Mouse (Mus musculus) spleen, adult 18-20 months (tissue): Measurements from ENCODE around the gene Trpm7.

Experiments
- DNase-seq, 2 experiments: peaks; one replicate each; pipeline ENCODE4 v3.0.0; 2022; ENCODE audit warnings: mixed read lengths in 2 of 2

Gene Trpm7

DNA sequence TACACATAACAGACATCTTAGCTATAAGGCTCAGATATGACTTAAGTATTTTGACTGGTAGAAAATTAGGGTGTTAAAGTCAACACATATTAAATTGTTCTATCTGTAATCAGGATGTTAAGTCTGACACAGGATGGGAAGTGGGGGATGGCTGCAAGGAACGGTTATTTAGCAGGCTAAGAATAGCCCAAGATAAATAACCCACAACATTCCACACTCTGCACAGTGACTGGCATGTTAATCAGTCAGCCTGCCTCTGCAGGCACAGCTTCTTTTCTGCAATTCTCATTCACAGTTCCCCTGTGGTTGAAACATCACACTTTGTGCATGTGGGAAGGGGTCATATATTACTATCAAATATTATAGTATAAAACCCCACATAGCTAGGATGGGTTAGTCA is 60.2 kb downstream of the Trpm7 start:
- DNase-seq, result no peak

DNA sequence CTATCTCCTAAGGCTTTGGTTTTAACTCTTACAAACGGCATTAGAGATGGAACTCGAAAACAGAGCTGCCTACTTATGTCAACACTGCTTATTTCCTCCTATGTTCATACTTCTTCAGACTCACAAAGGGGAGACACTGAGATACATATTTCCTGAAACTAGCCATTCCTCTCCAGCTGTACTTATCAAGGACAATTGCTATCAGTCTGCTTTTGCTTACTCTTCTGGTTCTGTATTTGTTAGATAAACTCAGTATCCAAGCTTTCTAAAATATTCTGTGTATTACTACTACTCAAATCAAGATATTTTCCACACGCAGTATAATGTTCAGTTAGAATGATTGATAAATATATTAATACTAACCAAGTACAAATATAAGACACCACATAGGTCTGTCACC is 74.0 kb downstream of the Trpm7 start:
- DNase-seq, result no peak

DNA sequence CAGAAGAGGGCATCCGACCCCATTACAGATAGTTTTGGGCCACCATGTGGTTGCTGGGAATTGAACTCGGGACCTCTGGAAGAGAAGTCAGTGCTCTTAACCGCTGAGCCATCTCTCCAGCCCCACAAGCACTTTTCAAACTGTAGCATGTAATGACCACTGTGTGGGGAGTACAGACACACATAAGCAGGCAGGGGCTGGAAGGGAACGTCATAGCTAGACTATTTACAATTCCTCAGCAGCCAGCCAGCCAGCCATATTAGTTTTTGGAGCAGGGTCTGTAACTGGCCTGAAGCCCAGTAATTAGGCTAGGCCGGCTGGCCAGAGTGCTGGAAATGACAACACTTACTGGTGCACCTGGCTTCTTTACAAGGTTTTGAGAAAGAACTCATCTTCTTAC is 77.6 kb downstream of the Trpm7 start:
- DNase-seq, result no peak

DNA sequence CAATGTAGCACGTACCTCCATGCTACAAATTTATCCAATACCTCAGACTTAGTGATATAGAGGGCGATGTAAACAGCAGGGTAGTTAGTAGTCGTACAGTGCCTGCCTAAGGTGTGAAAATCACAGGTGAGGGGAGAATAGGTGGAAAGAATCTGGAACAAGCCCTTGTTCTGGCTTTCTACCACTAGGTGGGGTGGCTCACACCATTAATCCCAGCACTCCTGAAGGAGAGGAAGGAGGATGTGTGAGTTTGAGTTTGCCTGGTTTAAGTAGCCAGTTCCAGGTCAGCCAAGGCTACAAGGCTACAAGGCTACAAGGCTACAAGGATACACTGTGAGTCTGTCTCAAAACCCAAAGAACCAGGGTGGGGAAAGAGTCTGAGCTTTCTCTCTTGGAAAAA is 80.3 kb downstream of the Trpm7 start:
- DNase-seq, result no peak

DNA sequence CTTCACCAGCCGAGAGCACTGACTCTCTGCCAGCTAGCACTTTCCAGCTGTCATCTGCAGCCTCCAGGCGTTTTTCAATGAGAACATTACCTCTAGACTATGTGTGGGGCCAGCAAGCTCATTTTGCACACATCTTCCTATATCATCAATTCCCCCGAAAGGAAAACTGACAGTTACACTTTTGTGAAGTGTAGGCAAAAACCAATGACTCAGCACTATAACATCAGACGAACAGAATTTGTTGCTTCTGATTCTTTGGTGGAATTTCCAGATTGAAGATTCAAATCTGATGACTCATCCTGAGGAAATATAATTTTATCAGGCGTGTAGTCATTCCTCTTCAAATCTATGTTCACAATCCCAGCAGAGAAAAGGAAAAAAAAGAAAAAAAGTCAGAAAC is 83.4 kb downstream of the Trpm7 start:
- no peak for DNase-seq

DNA sequence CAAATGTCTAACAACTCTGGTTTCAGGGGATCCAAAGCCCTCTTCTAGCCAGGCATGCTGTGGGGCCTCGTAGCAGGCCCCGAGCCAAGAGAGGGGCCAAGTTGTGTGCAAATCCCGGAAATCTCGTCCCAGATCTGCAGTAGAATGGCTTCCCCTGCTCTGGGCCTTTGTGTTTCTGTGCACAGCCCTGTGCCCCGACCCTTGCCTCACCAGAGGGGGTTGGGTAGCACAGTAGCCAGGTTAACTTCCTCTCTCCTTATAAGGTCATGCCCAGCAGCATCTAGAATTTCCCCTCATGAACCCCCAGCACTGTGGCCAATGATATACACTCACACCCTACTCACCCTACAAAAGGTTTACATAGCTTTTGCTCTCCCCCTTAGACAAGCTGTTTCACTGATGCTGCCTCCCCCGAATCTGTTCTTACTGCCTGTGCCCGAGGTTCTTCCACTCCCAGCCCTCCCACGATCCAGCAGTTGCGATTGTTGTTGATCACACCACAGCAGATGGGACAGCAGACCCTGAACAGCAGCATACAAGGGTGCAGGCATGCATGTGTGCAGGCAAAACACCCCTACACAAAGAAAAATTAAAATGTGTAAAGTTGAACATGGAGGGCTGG is 88.2 kb downstream of the Trpm7 start:
- DNase-seq, result no peak

DNA sequence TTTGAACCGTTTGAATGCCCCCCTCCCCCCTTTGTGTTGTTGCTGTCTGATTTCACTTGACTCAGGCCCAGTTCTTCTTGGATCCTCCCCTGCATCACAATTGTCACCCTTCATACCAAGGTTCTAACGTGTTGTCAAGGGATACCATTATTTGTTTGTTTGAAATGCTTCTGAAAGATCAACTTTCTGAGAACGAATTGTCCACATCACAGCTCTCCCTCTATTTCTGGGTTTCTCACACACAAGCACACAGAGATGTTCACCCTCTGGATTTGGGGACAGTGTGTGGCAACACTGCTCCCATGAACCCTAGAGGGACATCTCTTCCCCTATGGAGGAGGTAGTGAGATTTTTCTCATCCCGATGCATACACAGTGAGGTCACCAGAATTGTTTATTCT is 92.7 kb downstream of the Trpm7 start, which contains the start of gene Usp50:
TSS of gene Usp50 (minus strand) at position 101 of the 400 bp plus-strand sequence.
- DNase-seq, result no peak

DNA sequence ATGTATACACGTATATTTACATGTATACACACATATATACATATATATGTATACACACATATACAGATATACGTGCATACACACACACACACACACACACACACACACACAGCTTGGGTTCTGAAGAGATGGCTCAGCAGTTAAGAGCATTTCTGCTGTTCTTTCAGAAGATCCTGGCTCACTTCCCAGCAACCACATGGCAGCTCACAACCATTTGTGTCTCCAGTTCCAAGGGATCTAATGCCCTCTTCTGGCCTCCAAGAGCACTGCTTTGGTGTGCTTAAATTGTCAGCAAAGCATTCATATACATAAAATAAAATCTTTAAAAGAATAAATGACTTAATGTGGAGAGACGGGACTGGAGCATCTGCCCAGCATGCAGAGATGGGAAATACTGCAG is 93.6 kb downstream of the Trpm7 start:
- no peak for DNase-seq

DNA sequence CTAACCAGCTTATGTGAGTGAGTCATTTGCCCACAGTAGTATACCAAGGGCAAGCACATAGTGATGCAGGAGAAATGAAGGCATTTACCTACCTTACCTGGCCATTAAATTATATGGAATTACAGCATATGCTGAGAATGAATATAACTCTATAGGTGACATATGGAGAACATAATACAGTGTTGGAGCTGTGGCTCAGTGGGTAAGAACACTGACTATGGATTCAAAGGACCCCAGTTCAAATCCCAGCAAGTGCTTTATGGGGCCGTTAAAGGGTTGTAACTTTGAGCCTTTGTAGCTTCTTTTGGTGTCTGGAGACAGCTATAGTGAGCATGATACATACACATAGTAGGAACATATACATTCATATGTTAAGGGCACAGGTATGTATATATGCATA is 94.6 kb downstream of the Trpm7 start:
- DNase-seq, result no peak

DNA sequence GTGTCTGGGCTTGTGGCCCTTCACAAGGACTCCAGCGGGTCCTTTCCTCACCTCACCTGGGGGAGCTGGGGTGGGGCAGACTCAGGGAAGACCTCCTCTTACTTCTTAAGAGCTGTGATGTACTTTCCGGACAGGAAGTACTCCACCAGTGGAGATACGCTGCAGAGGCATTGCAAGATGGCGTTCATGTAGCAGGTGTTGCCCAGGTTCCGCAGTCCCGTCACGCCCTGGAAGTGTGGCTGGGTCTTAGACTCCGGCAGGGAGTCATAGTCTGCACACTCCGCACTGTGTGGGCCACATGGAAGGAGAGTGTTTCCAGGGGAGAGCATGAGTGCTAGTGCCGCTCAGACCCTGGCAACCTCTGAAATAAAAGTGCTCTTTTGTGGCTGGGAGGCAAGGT is 95.7 kb downstream of the Trpm7 start:
- DNase-seq, result no peak

DNA sequence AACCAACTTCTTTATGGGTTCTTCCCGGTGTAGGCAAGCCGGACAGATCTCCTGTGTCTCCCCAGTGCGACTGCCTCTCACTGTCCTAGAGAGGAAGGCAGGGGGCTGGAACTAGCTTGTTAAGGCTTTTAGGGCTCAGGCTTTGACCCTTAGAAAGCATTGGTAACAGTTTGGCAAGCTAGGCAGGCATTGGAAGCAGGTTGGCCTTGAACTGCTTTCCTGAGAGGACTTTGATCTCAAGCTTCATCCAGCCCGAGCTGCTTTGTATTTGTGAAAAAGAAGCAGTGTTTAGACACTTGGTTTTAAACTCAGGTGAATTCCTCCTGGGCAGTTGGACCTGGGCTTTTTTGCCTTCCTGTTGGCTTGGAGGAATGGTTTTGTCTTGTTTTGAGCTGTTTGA is 97.2 kb downstream of the Trpm7 start:
- no peak for DNase-seq

DNA sequence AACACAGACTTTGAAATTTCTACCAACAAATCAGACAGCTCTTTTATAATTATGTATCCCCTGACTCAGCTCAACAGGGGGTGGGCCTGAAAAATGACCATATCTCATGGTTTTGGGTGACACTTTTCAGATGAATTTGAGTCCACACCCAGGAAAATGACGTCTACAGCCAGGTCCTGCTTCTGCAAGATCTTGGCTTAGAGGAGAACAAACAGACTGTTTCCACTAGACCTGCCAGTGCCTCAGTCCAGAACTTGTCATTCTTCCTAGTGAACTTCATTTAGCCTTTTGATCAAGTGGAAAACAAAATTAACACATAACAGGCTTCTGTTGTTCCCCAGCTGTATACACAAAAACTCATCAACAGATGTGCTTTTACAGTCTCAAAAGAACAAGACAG is 99.6 kb downstream of the Trpm7 start:
- no peak for DNase-seq

DNA sequence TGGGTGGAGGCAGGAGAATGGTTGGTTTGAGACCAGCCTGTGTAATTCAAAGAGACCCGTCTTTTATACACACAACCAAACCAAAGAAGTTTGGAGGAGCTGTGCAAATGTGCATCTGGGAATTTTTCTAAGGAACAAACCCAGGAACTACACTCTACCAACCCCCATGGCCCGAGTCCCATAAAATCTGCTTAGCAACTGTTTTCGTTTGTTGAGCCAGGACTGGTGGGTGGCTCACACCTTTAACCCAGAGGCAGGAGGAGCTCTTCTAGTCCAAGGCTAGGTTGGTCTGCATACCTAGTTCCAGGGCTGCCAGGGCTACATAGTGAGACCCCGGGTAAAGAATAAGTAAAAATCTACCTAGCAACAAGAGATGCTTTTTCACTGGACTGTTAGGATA is 100.1 kb downstream of the Trpm7 start:
- DNase-seq, result no peak

DNA sequence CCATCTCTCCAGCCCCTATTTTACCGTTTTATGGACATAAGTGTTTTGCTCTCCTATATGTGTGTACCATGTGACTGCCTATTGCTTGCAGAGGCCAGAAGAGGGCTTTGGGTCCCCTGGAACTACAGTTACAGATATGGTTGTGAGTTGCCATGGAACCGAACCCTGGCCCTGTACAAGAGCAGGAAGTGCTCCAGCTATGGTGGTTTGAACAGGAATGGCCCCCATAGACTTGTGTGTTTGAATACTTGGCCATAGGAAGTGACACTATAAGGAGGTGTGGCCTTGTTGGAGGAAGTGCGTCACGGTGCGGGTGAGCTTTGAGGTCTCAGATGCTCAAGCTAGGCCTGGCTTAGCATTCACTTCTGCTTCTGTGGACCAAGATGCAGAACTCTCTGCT is 103.8 kb downstream of the Trpm7 start:
- no peak for DNase-seq

DNA sequence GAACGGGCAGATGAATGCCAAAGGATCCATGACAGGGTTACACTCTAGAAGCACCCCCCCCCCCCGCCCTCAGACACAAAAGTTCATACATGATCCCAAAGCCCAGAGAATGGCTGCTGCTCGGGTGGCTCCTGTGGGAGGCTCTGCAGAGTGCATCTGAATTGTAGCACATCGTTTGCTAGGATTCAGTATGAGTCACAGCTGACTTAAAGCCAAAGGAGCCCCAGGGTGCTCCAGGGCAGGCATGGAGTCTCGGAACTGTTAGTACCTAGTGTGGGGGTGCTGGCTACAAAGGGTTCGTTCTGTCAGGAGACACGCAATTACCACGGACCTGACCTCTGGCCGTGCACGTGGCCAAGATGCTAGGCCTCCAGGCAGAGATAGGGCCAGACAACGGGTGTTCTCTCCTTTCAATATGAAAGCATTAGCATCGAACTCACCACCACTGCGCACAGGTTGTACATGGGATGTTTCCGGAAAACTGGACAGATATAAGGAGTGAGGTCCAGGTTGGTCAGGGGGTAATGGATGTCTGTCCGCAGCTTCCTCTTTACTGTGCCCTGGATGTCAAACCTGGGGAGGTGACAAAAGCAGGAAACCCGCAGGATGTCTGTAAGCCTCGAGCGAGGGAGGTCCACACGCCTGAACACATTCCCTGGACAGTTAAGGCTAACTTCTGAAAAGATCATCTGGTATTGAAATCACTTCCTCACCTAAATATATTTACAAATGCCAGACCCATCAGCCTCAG is 106.4 kb downstream of the Trpm7 start:
- no peak for DNase-seq

DNA sequence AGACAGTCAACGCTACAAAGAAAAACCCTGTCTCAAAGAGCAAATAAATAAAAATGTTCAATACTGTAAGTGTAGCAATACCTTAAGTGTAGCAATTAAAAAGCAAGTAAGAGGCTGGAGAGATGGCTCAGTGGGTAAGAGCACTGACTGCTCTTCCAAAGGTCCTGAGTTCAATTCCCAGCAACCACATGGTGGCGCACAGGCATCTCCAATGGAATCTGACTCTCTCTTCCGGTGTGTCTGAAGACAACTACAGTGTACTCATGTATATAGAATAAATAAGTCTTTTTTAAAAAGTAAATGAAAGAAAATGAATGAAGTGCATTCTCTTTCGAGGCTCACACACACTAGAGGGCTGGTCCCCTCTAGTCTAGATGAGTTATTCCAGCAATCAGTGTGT is 107.8 kb downstream of the Trpm7 start:
- no peak for DNase-seq

DNA sequence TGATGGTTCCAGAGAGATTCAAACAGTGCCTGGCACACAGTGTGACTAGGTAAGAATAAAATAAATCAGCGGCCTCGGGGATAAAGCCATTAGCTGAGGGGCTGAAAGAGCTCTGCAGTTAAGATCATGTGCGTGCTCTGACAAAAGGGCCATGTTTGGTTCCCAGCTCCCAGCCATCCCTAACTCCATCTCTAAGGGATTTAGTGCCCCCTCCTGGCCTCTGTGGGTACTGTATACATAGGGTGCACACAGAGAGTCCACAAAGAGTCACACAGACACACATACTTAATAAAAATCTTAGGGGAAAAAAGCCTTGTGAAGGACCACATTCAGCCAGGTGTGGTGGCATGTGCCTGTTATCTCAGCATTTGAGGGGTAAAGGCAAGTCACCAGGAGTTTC is 108.4 kb downstream of the Trpm7 start:
- no peak for DNase-seq

DNA sequence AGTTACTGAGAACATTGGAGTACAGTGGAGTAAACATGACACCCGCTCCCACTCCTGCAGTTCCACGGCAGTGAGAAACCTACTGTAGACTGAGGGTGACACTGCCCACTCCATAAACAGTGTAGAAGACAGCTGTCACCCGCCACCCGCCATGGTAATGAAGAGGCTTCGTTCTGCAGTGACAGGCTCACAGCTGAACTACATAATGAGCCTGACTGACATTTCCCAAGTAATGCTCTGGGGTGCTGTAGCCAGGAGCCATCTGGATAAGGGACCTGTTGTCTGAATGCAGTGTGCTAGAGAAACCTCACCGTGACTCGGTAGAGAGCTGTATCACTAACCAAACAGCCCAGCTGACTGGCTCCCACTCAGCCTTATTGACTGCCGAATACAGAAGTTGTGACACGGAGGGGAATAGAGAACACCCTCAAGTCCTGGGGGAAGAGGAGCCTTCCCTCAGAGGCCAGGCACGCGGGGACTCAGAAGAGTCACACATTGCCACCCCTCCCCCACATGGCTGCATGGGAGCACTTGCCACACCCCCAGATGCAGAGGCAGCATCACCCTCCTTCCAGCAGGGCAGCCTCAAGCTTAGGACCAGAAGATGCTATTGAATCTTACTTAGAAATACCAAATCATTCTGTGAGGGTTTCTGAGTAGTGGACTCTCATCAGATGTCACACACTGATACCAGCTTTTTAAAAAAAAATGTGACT is 110.0 kb downstream of the Trpm7 start:
- DNase-seq, result no peak

DNA sequence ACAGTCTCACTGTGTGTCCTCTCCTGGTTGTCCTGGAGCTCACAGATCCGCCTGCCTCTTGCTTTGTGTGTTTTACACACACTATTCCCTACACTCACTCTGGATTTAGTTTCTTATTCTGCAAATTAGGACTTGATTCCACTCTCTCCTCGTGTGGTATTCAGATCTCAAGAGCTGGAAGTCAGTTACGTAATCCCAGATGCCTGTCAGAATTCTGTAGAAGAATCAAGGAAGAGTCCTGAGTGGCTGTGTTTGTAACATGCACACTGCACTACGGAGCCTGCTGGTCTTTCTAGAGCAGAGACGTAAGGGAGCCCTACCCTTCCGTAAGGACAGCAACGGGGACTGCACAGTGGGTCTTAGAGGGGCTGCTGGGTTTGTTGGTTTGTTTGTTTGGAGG is 116.7 kb downstream of the Trpm7 start:
- DNase-seq, result no peak

DNA sequence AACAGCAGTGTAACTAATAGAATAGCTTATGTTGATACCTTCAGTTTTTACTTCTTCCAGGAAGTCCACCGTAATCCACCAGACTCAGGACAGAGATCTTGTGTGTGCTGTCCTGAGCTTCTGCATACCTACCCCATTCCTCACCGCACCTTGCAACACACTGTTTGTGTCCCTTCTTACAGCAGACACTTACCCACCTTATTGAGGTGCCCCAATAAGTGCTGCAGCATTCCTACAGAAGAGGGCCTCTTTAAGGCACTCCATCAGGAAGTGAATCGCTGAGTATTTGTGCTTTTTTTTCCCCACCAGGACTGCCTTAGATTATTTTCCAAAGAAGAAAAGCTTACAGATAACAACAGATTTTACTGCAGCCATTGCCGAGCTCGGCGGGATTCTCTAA is 120.4 kb downstream of the Trpm7 start:
- DNase-seq, result no peak

DNA sequence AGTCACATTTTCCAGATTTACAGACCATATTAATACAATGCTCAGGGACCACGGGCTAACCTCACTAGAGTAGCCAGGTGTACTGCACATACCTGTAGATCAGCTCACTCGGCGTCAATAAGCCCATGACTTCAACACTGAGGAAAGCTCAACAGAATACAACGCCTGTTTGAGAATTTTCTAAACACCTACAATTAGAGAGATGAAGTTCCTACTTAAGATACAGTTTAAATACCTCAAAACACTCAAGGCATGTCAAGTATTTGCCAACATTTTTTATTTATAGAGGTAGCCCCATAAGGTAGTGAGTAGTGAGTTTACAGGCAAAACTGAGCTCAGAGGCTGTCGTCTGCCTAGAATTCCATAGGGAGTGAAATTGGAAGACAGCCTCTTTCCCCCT is 132.6 kb downstream of the Trpm7 start:
- DNase-seq, result no peak
